Mouse (Mus musculus) hindbrain, embryonic 10.5 days (tissue): ENCODE measurements around the gene Pax1. TPM values are rescaled to one million over a fixed set of nuclear protein-coding genes. Genes with fewer than 3 reads are reported as not detected.

Source experiments
- DNase-seq: peaks from one replicate; pipeline ENCODE4 v3.0.0-alpha.2; 2017; ENCODE audit warnings: low spot score
- H3K27ac ChIP-seq: fragments of 300-500 bp; sonication (generic); 2 replicates; pipeline ENCODE4 v1.5.1; 2016; ENCODE audit warnings: mild to moderate bottlenecking, moderate library complexity
- H3K27me3 ChIP-seq: fragments of 300-500 bp; sonication (generic); 2 replicates; pipeline ENCODE4 v1.6.1; 2016; ENCODE audit warnings: mild to moderate bottlenecking; ENCODE audit not compliant: poor library complexity, insufficient read depth, severe bottlenecking
- H3K36me3 ChIP-seq: fragments of 300-500 bp; sonication (generic); 2 replicates; pipeline ENCODE4 v1.6.1; 2016; ENCODE audit warnings: mild to moderate bottlenecking, moderate library complexity
- H3K4me1 ChIP-seq: fragments of 300-500 bp; sonication (generic); replicated peaks from 2 replicates; pipeline ENCODE4 v1.6.1; 2016; ENCODE audit warnings: mild to moderate bottlenecking
- H3K4me3 ChIP-seq: fragments of 300-500 bp; sonication (generic); 2 replicates; pipeline ENCODE4 v1.5.1; 2016; ENCODE audit warnings: mild to moderate bottlenecking, moderate library complexity
- H3K9me3 ChIP-seq: fragments of 300-500 bp; sonication (generic); 2 replicates; pipeline ENCODE4 v1.6.1; 2016; ENCODE audit warnings: mild to moderate bottlenecking, moderate library complexity
- WGBS: fragments of 180-500 bp; shearing (Covaris S2); methylation state at CpG from one replicate; pipeline ENCODE4 v1.1.7; 2016; 5-methylcytosine and 5-hydroxymethylcytosine counted together
- polyA plus RNA-seq: library from polyadenylated mRNA; unstranded; fragments of >200 nt; fragmentation: Nextera tagmentation; extraction: Ambion mirVana; gene quantifications from 2 replicates; pipeline ENCODE4 v1.2.1, GENCODE M21; 2016

Gene Pax1
- polyA plus RNA-seq, 1 experiment from 2014 or later = 1.6 TPM

DNA sequence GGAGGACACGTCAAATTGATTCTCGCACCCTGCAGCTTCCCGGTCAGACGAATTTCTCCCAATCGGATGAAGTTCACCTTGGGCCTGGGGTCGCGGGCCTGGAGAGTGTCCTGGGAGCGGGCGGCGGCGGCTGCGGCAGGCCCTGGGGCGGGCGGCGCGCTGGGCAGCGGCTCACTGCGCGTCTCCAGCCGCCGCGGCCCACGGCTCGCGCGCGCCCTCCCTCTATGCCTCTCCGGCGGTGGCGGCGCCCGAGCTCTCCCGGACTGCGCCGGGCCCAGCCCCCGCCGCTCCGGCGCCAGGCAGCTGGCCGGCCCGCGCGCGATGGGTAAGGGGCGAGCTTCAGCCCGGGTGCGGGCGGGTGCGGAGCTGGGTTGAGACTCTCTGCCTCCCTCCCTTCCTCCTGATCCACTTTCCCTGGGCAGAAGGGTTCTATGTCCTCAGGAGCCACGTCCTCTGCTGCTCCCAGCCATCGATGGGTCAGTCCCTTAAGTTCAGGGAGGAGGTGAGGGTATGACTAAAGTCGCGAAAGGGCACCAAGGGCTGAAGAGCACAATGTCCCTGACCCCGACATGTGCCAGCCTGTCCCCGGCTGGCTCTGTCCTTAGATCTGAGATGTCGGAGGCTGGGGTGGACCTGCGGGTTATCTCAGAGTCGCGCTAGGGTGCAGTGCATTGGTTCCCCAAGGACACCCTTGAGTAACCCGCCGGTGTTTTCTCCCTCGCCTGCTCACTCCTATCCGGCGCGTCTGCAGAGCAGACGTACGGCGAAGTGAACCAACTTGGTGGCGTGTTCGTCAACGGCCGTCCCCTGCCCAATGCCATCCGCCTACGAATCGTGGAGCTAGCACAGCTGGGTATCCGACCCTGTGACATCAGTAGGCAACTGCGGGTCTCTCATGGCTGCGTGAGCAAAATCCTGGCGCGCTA is 3.5 kb downstream of the Pax1 start:
- H3K9me3 ChIP-seq = no peaks in the 10 kb centered on the region
- H3K4me3 ChIP-seq = peak overlapping the region; percentile 43
- peaks cover 95% of the 10 kb centered on the region for H3K27me3 ChIP-seq
- H3K4me1 ChIP-seq = peaks cover 25% of the 10 kb centered on the region
- peak; percentile 60 for DNase-seq
- no peaks in the 10 kb centered on the region for H3K36me3 ChIP-seq
- WGBS = under 1% methylated on average over 80 of the region's 80 CpGs
- H3K27ac ChIP-seq = no peak overlapping the region

DNA sequence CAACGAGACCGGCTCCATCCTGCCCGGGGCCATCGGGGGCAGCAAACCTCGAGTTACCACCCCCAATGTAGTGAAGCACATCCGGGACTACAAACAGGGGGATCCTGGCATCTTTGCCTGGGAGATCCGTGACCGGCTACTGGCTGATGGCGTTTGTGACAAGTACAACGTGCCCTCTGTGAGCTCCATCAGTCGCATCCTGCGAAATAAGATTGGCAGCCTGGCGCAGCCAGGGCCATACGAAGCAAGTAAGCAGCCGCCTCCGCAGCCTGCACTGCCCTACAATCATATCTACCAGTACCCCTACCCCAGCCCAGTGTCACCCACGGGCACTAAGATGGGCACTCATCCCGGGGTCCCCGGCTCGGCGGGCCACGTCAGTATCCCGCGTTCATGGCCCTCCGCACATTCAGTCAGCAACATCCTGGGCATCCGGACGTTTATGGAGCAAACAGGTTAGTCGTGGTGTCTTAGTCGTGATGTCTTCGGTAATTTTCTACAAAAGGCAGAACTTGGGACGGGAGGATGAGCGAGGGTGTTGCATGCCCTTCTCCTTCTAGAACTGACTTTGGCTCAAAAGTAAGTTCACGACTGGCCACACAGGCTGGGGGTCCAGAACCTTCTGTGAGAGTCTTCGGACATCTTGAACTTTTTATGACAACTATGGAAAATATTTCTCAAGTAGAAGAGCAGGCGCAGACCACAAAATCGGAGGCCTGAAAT is 4.3 kb downstream of the Pax1 start:
- DNase-seq = no peak
- H3K36me3 ChIP-seq = no peaks in the 10 kb centered on the region
- peaks cover 25% of the 10 kb centered on the region for H3K4me1 ChIP-seq
- no peak overlapping the region for H3K27ac ChIP-seq
- whole genome bisulfite sequencing = 2% methylated on average over 36 of the region's 36 CpGs
- H3K9me3 ChIP-seq = no peaks in the 10 kb centered on the region
- peak overlapping the region; percentile 43; the same call in 1 of the 2 replicates for H3K4me3 ChIP-seq
- peaks cover 95% of the 10 kb centered on the region for H3K27me3 ChIP-seq

DNA sequence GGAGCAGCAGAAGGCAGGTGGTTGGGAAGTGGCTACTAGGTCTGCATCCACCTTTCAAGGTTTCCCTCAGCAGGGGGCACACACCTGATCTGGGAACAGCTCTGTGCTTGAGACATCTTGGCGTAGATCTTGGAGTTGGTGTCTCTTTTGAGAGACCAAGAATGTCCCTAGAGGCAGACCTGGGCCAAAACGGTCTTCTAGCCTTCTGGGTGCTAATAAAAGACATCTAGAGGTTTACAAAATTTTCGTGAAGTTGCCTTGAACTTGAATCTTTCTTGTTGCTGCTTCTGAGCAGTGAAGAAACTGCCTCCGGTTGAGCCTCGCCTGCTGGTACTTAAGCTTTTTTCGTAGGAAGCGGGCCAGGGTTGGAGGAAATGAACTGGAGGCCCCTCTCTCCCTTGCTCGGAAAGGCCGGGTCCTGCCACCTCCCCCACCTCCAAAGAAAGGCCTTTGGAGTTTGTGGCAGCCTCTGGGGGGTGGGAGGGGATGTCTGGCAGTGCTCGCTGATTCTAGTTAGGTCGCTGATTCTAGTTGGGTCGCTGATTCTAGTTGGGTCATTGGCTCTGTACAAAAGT is 5.6 kb downstream of the Pax1 start:
- H3K4me1 ChIP-seq = peaks cover 25% of the 10 kb centered on the region
- WGBS = 2% methylated on average over 12 of the region's 12 CpGs
- H3K27ac ChIP-seq = no peak overlapping the region
- H3K36me3 ChIP-seq = no peaks in the 10 kb centered on the region
- no peak for DNase-seq
- no peak overlapping the region for H3K4me3 ChIP-seq
- H3K9me3 ChIP-seq = no peaks in the 10 kb centered on the region
- peaks cover 95% of the 10 kb centered on the region for H3K27me3 ChIP-seq

DNA sequence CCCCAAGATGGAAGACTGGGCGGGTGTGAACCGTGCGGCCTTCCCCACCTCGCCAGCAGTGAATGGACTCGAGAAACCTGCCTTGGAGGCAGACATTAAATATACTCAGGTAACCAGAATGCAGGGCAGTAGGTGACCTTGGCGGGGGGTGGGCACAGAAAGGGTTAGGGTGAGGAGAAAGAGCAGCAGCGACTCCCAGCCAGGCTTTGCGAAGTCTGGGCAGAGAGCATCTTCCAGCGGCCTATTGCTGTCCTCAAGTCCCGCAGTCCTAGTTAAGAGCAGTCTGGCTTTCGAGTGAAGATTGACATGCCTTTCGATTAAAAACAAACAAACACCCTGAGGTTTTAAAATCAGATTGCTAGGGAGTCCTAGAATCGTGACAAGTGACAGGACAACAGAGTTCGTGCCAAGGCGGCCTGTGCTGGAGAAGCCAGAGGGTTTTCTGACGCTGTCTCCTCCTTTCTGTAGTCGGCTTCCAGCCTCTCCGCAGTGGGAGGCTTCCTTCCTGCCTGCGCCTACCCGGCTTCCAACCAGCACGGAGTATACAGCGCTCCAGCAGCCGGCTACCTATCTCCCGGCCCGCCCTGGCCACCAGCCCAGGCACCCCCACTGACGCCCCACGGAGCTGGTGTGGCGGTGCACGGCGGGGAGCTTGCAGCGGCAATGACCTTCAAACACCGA is 6.3 kb downstream of the Pax1 start:
- H3K27ac ChIP-seq = no peak overlapping the region

DNA sequence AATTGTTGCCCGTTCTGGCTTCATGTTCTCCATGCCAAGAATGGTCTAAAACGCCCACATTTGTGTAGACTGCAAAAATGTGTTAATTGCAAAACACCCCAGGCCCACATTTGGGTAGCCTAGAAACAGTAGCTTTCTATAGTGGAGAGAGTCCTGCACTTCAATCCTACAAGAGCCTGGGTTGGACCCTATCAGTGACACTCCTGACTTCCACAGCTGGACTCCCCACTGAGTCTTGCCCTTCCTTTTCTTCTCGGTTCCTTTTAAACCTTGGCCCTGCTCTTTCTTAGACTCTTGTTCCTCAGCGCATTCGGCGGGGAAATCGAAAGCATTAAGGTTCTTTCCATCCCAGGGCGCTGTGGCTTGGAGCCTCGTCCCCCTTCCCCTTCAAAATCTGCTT is 7.8 kb downstream of the Pax1 start:
- Histone ChIP-seq H3K4me3 (no peak overlapping the region), H3K27ac (no peak overlapping the region), H3K4me1 (peaks cover 33% of the 10 kb centered on the region), H3K36me3 (no peaks in the 10 kb centered on the region), H3K27me3 (peaks cover 95% of the 10 kb centered on the region), H3K9me3 (no peaks in the 10 kb centered on the region)
- WGBS = 2% methylated on average over 9 of the region's 9 CpGs
- peak; percentile 26 for DNase-seq

More for the DNA sequence above, 6.3 kb downstream of the Pax1 start:
- Histone ChIP-seq H3K4me1 (peaks cover 25% of the 10 kb centered on the region), H3K9me3 (no peaks in the 10 kb centered on the region), H3K4me3 (no peak overlapping the region), H3K36me3 (no peaks in the 10 kb centered on the region), H3K27me3 (peaks cover 95% of the 10 kb centered on the region)
- peak; percentile 59 for DNase-seq
- WGBS = under 1% methylated on average over 32 of the region's 32 CpGs

DNA sequence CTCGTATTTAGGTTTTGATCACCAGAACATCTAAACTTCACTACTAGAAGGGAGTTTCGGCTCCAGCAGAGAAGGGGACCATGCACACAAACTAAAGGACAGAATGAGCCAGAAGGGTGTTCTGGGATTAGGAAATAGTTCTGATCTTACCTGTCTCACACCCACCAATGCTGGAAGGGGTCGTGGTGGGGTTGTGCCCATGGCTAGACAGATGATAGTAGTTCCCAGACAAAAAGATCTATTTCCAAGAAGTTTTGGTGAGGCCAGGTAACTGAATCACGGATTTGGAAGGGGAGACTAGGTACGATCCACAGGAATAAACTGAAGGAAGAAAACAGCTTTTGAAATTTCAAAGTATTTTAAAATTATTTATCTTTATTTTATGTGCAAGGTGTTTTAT is 8.4 kb downstream of the Pax1 start:
- Histone ChIP-seq H3K9me3 (no peaks in the 10 kb centered on the region), H3K4me1 (peaks cover 28% of the 10 kb centered on the region), H3K27me3 (peaks cover 95% of the 10 kb centered on the region), H3K4me3 (no peak overlapping the region), H3K27ac (no peak overlapping the region), H3K36me3 (no peaks in the 10 kb centered on the region)
- peak; percentile 14 for DNase-seq
- WGBS = 8% methylated on average over 5 of the region's 5 CpGs

DNA sequence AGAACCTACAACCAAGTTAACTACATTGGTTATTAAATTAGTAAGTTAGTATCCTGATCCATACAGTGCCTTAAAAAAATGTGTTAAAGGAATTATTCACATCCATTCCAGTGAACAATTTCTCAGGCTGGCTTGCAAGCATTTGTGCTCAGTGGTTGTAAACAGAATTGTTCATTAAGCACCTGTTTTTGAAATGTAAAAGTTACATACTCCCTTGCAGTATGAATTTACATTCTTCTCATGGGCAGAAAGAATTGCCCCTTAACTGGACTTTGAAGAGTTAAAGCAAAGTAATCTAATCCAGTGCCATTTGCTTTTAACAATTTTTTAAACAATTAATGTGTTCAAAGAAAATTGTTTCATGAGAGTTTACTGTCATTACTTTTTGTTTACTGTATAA is 9.6 kb downstream of the Pax1 start:
- peaks cover 18% of the 10 kb centered on the region for H3K4me1 ChIP-seq
- no peak for DNase-seq
- H3K9me3 ChIP-seq = no peaks in the 10 kb centered on the region
- H3K27ac ChIP-seq = no peak overlapping the region
- no peak overlapping the region for H3K4me3 ChIP-seq
- no peaks in the 10 kb centered on the region for H3K36me3 ChIP-seq
- peaks cover 95% of the 10 kb centered on the region for H3K27me3 ChIP-seq

DNA sequence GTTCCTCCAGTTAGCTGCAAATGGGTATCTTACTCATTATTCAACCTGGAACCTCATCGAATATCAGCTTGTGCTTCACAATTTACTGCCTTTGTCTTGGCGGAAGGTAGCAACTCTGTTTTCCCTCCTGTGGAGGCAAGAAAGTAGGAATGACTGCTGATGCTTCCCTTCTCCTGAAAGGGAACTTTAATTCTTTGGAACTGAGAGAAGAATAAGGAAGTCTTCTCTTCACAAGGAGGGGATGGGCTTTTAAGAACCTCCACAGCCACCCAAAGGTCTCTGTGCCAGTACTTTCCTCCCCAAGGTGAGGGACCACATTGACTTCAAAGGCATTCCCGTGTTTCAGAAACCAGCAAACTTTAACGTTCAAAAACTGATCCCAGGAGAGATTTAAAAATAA is 10.1 kb downstream of the Pax1 start:
- DNase-seq = peak; percentile 10
- peaks cover 95% of the 10 kb centered on the region for H3K27me3 ChIP-seq
- no peaks in the 10 kb centered on the region for H3K36me3 ChIP-seq
- H3K27ac ChIP-seq = no peak overlapping the region
- H3K4me1 ChIP-seq = peaks cover 18% of the 10 kb centered on the region
- H3K9me3 ChIP-seq = no peaks in the 10 kb centered on the region
- 4% methylated on average over 4 of the region's 4 CpGs for WGBS
- no peak overlapping the region for H3K4me3 ChIP-seq

DNA sequence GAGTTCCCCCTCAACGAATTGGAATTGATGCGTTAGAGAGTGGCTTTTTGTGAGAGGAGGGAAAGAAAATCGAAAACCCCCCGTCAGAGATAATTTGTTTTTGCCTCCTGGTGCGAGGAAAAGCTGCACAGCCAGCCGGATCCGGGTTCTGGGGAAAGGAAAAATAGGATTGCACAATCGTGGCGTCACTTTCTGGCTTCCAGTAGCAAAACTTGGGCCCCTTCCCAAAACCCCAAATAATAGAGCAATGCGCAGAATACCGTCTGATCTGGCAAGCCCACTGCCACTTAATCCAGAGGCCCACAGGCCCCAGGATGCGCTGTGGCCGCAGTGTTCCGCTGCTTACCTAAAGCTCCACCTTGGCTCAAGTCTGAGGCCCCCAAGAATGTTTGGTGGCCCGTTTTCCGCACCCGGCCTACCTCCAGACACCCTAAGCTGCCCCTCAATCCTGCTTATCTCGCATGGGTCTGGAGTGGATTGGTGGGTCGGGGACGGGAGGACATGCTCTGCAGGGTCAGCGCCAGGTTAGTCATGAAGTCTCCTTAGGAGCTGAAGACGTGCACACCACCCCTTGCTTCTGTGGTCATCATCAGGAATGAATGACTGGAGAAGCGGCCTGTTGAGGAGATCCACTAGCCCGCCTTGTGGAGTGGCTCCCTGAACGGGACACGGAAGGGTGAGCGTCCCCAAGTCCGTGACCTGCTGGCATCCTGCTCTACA is 11.4 kb downstream of the Pax1 start:
- peak; percentile 60 for DNase-seq
- Histone ChIP-seq H3K27me3 (peaks cover 95% of the 10 kb centered on the region), H3K9me3 (no peaks in the 10 kb centered on the region), H3K4me1 (peaks cover 11% of the 10 kb centered on the region), H3K27ac (no peak overlapping the region), H3K36me3 (no peaks in the 10 kb centered on the region), H3K4me3 (peak overlapping the region; percentile 20)
- WGBS = under 1% methylated on average over 28 of the region's 28 CpGs

DNA sequence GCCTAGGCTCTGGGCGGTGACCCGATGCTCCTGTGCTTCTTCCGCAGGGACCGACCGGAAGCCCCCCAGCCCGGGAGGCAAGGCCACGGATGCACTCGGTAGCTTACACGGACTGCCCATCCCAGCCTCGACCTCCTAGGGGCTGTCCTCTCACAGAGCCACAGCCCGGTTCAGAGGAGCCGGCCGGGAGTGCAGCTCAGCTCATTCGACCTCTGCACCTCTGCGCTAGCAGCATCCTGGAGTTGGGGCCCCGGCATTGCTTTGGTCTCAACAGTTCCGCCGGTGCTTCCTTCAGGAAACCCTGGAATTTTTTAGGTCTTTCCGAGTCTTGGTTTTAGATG is 11.9 kb downstream of the Pax1 start:
- Histone ChIP-seq H3K27me3 (peaks cover 95% of the 10 kb centered on the region), H3K4me3 (peak overlapping the region; percentile 20), H3K9me3 (no peaks in the 10 kb centered on the region), H3K4me1 (peaks cover 8% of the 10 kb centered on the region), H3K36me3 (no peaks in the 10 kb centered on the region), H3K27ac (no peak overlapping the region)
- DNase-seq = no peak
- WGBS = under 1% methylated on average over 19 of the region's 19 CpGs

DNA sequence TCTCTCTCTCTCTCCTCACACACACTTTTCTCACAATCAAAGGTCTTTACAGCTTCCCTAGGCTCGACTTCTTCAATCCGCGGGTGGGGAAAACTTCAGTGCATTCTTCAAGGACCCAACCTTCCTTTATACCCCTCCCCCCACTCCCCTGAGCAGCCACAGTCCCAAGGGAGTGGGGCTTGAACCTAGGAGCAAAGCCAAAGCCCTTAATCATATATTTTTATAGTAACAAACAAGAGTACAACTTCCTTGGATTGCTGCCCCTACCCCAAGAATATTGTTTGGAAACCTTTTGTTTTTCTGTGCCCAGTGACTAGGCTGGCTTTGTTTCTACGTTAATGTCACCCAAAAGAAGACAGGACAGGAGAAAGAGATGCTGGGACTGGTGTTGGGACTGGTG is 12.5 kb downstream of the Pax1 start:
- no peak overlapping the region for H3K27ac ChIP-seq
- H3K4me1 ChIP-seq = peaks cover 8% of the 10 kb centered on the region
- DNase-seq = no peak
- H3K4me3 ChIP-seq = no peak overlapping the region
- H3K9me3 ChIP-seq = no peaks in the 10 kb centered on the region
- peaks cover 94% of the 10 kb centered on the region for H3K27me3 ChIP-seq
- H3K36me3 ChIP-seq = no peaks in the 10 kb centered on the region
- 1% methylated on average over 4 of the region's 4 CpGs for WGBS

DNA sequence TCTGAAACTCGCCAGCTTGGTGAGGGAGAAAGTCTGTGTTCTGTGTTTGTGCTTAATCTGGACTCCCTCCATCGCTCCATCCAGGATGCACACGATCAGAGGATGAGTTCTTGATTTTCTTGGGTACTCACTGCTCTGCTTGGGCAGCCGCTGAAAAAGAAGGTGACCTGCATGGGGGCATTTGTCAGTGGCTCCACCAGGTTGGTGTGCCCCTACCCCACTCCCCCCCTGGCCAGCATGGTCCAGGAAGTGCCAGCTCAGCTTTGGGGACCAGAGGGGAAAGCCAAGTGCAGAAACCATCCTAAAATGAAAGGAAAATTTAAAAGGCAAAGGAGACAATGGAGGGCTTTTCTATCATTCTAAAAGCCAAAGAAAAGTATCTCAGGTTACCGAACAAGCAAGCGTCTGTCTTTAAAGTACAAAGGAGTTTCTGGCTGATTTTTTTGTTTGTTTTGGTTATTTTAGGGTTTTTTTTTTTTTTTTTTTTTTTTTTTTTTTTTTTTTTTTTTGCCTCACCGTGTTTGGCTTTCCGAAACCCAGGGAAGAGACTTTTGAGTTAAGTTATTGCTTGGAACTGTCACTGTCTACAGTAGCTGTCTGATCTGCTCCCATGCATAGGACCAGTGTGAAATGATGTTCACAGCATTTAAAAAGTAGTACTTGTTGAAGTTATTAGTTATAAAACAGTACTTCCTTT is 13.4 kb downstream of the Pax1 start:
- peaks cover 8% of the 10 kb centered on the region for H3K4me1 ChIP-seq
- H3K27me3 ChIP-seq = peaks cover 85% of the 10 kb centered on the region
- no peaks in the 10 kb centered on the region for H3K9me3 ChIP-seq
- H3K27ac ChIP-seq = no peak overlapping the region
- no peak overlapping the region for H3K4me3 ChIP-seq
- no peaks in the 10 kb centered on the region for H3K36me3 ChIP-seq
- WGBS = 6% methylated on average over 8 of the region's 8 CpGs
- DNase-seq = peak; percentile 14
